Mouse (Mus musculus): ENCODE measurements at regions not wholly inside any gene's neighbourhood (a gene's known extent, or its start where the extent isn't known, plus 50 kb on each side); places are given as distances from the start of the nearest gene placed in this dataset.

DNA sequence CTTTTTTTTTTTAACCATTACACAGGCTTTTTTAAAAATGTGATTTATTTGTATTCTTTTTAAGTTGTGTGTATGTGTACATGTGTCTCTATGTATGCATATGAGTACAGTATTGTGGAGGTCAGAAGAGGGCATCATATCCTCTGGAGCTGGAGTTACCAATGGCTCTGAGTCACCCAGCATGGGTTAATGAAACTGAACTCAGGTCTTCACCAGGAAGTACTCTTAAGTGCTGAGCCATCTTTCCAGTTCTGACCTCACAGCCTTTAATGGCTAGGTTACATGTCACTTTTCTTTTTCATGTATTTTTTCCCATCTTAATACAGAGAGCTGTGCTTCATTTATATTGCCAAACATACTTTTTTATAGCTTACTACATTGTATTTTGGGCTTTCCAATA, 136.8 kb downstream of the Kcnj2 start:
- Histone ChIP-seq H3K9ac (replicated peaks) (no peak overlapping the region), H3K27ac (no peak overlapping the region), H3K4me1 (replicated peaks; ENCODE audit: control insufficient read depth in 2 of 2, insufficient read depth in 2 of 2, low read length in 1 of 2) (no peaks in the 10 kb centered on the region), H3K36me3 (replicated peaks; ENCODE audit: control insufficient read depth, insufficient read depth, low read depth) (no peaks in the 10 kb centered on the region), H3K9me3 (ENCODE audit: control insufficient read depth, low read length) (no peaks in the 10 kb centered on the region), H3K27me3 (ENCODE audit: control insufficient read depth, insufficient read depth, low read length) (no peaks in the 10 kb centered on the region), H3K4me2 (ENCODE audit: low read depth) (no peak overlapping the region), H3K4me3 (ENCODE audit: insufficient read depth in 1 of 2, low read depth in 2 of 2, low read length in 2 of 2) (no peak overlapping the region)
- ATAC-seq (ENCODE audit: insufficient read depth) = no peak
- no peak for DNase-seq (ENCODE audit: low read depth in 3 of 3, low spot score in 3 of 3)
- TF ChIP-seq CTCF (IDR thresholded peaks at IDR 0.05; ENCODE audit: low read depth) = no peak
- TF ChIP-seq EP300 (IDR thresholded peaks at IDR 0.05; ENCODE audit: low read depth) = no peak

DNA sequence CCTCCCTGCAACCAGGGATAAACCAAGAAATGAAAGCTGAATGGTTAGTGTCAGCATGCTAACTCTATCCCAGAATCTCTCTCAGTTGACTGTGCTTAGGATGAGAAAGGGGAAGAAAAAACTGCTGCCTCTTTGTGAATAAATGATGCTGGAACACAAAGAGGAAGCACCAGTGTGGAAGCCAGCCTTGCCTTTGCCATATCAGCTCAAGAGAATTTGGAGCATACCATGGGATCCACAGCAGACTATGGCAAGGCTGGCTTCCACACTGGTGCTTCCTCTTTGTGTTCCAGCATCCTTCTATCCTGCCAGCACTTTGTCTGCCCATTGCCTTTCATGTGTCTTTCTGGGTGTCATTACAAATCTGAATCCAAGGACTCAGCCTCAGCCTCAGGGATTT, 144.6 kb downstream of the Kcnj2 start:
- no peak overlapping the region for H3K27ac ChIP-seq
- DNase-seq (ENCODE audit: low read depth in 3 of 3, low spot score in 3 of 3) = no peak

DNA sequence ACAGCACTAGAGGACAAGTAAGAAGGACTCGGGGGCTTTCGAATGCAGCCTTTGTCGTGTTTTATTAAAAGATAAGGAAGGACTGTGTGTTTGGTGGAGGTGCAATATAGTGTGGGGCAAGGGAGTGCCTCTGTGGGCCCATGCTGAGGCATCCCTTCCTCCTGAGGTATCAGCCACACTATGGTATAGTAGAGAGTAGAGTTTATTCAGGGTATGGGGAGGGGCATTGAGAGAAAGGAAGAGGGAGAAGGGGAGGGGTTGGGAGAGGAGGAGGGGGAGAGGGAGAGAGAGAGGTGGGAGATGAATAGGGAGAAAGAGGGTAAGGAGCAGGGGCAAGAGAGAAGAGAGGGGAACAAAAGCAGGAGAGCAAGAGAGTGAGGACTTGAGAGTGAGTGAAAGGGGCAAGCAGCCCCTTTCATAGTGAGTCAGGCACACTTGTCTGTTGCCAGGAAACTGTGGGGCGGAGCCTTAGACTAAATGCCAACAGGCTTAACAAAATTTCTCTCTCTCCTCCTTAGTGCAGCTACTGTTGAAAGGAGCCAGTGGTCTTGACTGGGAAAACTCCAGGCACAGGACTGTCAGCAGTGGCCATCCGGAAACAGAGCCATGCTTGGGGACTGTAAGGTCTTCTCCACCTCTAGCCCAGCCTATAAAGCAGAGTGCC, 146.2 kb downstream of the Kcnj2 start:
- H3K9ac ChIP-seq (replicated peaks) = no peak overlapping the region
- no peak for DNase-seq (ENCODE audit: low read depth in 3 of 3, low spot score in 3 of 3)
- H3K36me3 ChIP-seq (replicated peaks; ENCODE audit: control insufficient read depth, insufficient read depth, low read depth) = no peaks in the 10 kb centered on the region
- no peaks in the 10 kb centered on the region for H3K4me1 ChIP-seq (replicated peaks; ENCODE audit: control insufficient read depth in 2 of 2, insufficient read depth in 2 of 2, low read length in 1 of 2)
- no peaks in the 10 kb centered on the region for H3K27me3 ChIP-seq (ENCODE audit: control insufficient read depth, insufficient read depth, low read length)
- ATAC-seq (ENCODE audit: insufficient read depth) = no peak
- H3K4me3 ChIP-seq (ENCODE audit: insufficient read depth in 1 of 2, low read depth in 2 of 2, low read length in 2 of 2) = no peak overlapping the region
- TF ChIP-seq EP300 (IDR thresholded peaks at IDR 0.05; ENCODE audit: low read depth) = no peak
- no peak for TF ChIP-seq CTCF (IDR thresholded peaks at IDR 0.05; ENCODE audit: low read depth)
- WGBS (ENCODE audit: insufficient replicate concordance) = 57% methylated on average over 5 of the region's 5 CpGs
- no peaks in the 10 kb centered on the region for H3K9me3 ChIP-seq (ENCODE audit: control insufficient read depth, low read length)
- H3K27ac ChIP-seq = no peak overlapping the region
- no peak overlapping the region for H3K4me2 ChIP-seq (ENCODE audit: low read depth)

More for the DNA sequence above, 144.6 kb downstream of the Kcnj2 start:
- Histone ChIP-seq H3K4me2 (ENCODE audit: low read depth) (no peak overlapping the region), H3K4me1 (replicated peaks; ENCODE audit: control insufficient read depth in 2 of 2, insufficient read depth in 2 of 2, low read length in 1 of 2) (no peaks in the 10 kb centered on the region), H3K4me3 (ENCODE audit: insufficient read depth in 1 of 2, low read depth in 2 of 2, low read length in 2 of 2) (no peak overlapping the region), H3K36me3 (replicated peaks; ENCODE audit: control insufficient read depth, insufficient read depth, low read depth) (no peaks in the 10 kb centered on the region), H3K9me3 (ENCODE audit: control insufficient read depth, low read length) (no peaks in the 10 kb centered on the region), H3K27me3 (ENCODE audit: control insufficient read depth, insufficient read depth, low read length) (no peaks in the 10 kb centered on the region), H3K9ac (replicated peaks) (no peak overlapping the region)
- TF ChIP-seq CTCF (IDR thresholded peaks at IDR 0.05; ENCODE audit: low read depth) (no peak), EP300 (IDR thresholded peaks at IDR 0.05; ENCODE audit: low read depth) (no peak)
- no peak for ATAC-seq (ENCODE audit: insufficient read depth)

DNA sequence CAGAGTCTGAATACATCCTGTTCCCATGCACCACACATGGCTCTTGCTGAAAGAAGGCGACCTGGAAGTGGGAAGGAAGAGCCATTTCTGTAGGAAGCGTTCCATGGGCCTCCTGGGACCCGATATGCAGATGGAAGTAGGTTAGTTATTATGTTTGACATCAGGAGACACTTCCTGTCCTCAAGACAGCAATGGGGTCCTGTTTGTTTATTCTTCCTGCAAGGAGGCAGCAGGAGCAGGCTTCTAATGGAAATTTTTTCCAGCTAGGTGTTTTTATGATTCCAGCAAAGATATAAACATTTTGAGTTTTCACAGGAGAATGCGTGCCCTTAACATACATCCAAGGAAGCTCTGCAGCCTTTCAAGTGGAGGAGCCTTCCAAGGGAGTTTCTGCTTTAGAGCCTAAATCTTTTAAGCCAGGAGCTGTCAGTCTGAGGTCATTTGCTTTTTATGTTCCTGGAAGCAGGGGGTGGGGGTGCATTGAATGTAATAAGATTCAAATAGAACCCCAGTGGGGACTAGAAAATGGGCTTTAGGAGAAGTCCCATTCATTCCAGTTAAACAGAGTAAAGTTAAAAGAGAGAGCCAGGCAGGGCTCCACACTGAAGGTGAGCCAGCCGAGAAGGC, 146.9 kb downstream of the Kcnj2 start:
- Histone ChIP-seq H3K4me3 (ENCODE audit: insufficient read depth in 1 of 2, low read depth in 2 of 2, low read length in 2 of 2) (no peak overlapping the region), H3K4me2 (ENCODE audit: low read depth) (no peak overlapping the region), H3K27me3 (ENCODE audit: control insufficient read depth, insufficient read depth, low read length) (no peaks in the 10 kb centered on the region), H3K27ac (no peak overlapping the region), H3K9ac (replicated peaks) (no peak overlapping the region), H3K9me3 (ENCODE audit: control insufficient read depth, low read length) (no peaks in the 10 kb centered on the region), H3K36me3 (replicated peaks; ENCODE audit: control insufficient read depth, insufficient read depth, low read depth) (no peaks in the 10 kb centered on the region), H3K4me1 (replicated peaks; ENCODE audit: control insufficient read depth in 2 of 2, insufficient read depth in 2 of 2, low read length in 1 of 2) (no peaks in the 10 kb centered on the region)
- DNase-seq (ENCODE audit: low read depth in 3 of 3, low spot score in 3 of 3) (no peak), ATAC-seq (ENCODE audit: insufficient read depth) (no peak)
- 38% methylated on average over 5 of the region's 5 CpGs for WGBS (ENCODE audit: insufficient replicate concordance)
- TF ChIP-seq CTCF (IDR thresholded peaks at IDR 0.05; ENCODE audit: low read depth) (no peak), EP300 (IDR thresholded peaks at IDR 0.05; ENCODE audit: low read depth) (no peak)

DNA sequence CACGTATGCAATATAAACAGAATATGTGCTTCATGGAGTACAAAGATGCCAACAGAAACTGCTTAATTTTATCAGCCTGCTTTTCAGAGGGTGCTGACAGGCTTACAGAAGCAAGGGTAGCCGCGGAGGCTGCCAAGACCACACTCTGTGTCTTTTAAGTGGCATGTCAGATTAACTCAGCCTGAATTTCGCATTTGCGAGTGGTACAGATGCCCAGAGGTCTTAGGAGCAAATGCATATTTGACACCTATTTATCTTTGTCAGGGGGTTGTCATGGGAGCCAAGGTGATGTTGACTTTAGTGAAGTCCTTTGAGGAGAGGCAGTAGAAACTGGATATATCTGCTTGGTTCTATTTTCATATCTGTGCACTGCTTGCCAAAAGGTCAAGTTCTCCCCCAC, 149.0 kb downstream of the Kcnj2 start:
- Histone ChIP-seq H3K9ac (replicated peaks) (no peak overlapping the region), H3K9me3 (ENCODE audit: control insufficient read depth, low read length) (no peaks in the 10 kb centered on the region)

More for the DNA sequence above, 149.0 kb downstream of the Kcnj2 start:
- Histone ChIP-seq H3K4me2 (ENCODE audit: low read depth) (no peak overlapping the region), H3K4me3 (ENCODE audit: insufficient read depth in 1 of 2, low read depth in 2 of 2, low read length in 2 of 2) (no peak overlapping the region), H3K27ac (no peak overlapping the region), H3K27me3 (ENCODE audit: control insufficient read depth, insufficient read depth, low read length) (no peaks in the 10 kb centered on the region), H3K4me1 (replicated peaks; ENCODE audit: control insufficient read depth in 2 of 2, insufficient read depth in 2 of 2, low read length in 1 of 2) (no peaks in the 10 kb centered on the region), H3K36me3 (replicated peaks; ENCODE audit: control insufficient read depth, insufficient read depth, low read depth) (no peaks in the 10 kb centered on the region)
- no peak for DNase-seq (ENCODE audit: low read depth in 3 of 3, low spot score in 3 of 3)
- ATAC-seq (ENCODE audit: insufficient read depth) = no peak
- 76% methylated on average over 5 of the region's 5 CpGs for WGBS (ENCODE audit: insufficient replicate concordance)
- TF ChIP-seq CTCF (IDR thresholded peaks at IDR 0.05; ENCODE audit: low read depth) (no peak), EP300 (IDR thresholded peaks at IDR 0.05; ENCODE audit: low read depth) (no peak)

Measured in liver, embryonic 14.5 days (tissue).